34 mouse cellular contexts compared by ENCODE assay signal in the genomic region with DNA sequence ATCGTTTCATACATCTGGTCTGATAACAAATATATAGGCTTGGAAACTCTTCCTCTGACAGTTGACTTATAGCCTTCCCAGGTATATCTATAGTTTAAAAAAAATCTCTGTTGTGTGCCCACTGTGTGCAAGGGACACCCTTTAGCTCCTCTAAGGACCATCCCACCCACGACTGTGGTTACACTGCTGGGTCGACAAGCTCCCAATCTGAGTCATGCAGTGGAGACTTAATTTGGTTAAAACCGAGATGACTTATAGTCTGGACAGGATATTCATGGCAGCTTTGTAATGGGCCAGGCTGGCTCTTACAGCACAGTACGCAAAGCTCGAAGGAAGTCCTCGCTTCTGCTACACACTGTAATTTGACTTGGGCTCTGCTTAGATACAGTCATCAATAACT.
"Had no signal": no experiment of that assay in that cellular context is flagged by ENCODE, and none has a peak within 500 bp of the region (broad histone marks: within the 10 kb centered on the region; RNA-seq: fewer than 3 reads in every experiment).

No protein-coding gene starts in this region.

- DNase-seq: heart, postnatal 10 days; heart, postnatal 14 days; heart, postnatal 36 days; heart, postnatal 4 days; kidney, adult 11 months; kidney, adult 18-20 months; kidney, adult 2 months; kidney, adult 8-10 months; kidney, adult 9 months; kidney, postnatal 10 days; kidney, postnatal 14 days; kidney, postnatal 25 days; kidney, postnatal 36 days; kidney, postnatal 4 days; layer of hippocampus, adult 9-11 months; layer of hippocampus, postnatal 36 days had no signal

- H3K36me3 ChIP-seq: heart, embryonic 10.5 days; heart, embryonic 12.5 days; heart, embryonic 13.5 days; heart, embryonic 15.5 days; hindbrain, embryonic 10.5 days; hindbrain, embryonic 12.5 days; hindbrain, embryonic 13.5 days; hindbrain, embryonic 15.5 days; intestine, embryonic 15.5 days; kidney, embryonic 15.5 days had no signal

- H3K9me3 ChIP-seq: heart, embryonic 10.5 days; heart, embryonic 12.5 days; heart, embryonic 13.5 days; heart, embryonic 15.5 days; hindbrain, embryonic 10.5 days; hindbrain, embryonic 12.5 days; hindbrain, embryonic 13.5 days; hindbrain, embryonic 15.5 days; intestine, embryonic 15.5 days; kidney, embryonic 15.5 days had no signal

- H3K4me3 ChIP-seq: heart, embryonic 10.5 days; heart, embryonic 12.5 days; heart, embryonic 13.5 days; heart, embryonic 15.5 days; hindbrain, embryonic 10.5 days; hindbrain, embryonic 12.5 days; hindbrain, embryonic 13.5 days; hindbrain, embryonic 15.5 days; intestine, embryonic 15.5 days; kidney, embryonic 15.5 days; layer of hippocampus, adult 2 months had no signal

- H3K4me1 ChIP-seq: intestine, embryonic 15.5 days; kidney, embryonic 15.5 days had no signal

- H3K27ac ChIP-seq: heart, embryonic 10.5 days; heart, embryonic 13.5 days; heart, embryonic 15.5 days; hindbrain, embryonic 10.5 days; hindbrain, embryonic 12.5 days; hindbrain, embryonic 13.5 days; hindbrain, embryonic 14.5 days; hindbrain, embryonic 15.5 days; hindbrain, postnatal 0 days; intestine, embryonic 15.5 days; kidney, embryonic 15.5 days; kidney, postnatal 0 days; layer of hippocampus, adult 2 months had no signal

- H3K27me3 ChIP-seq: heart, embryonic 15.5 days; hindbrain, embryonic 12.5 days; hindbrain, embryonic 15.5 days; intestine, embryonic 15.5 days had no signal

- ATAC-seq: hindbrain, embryonic 16.5 days; hindbrain, postnatal 0 days; inflammation-experienced regulatory T-cells, adult 6 months; intestine, embryonic 15.5 days; intestine, embryonic 16.5 days had no signal

- H3K4me2 ChIP-seq: heart, embryonic 11.5 days; heart, embryonic 12.5 days; heart, embryonic 13.5 days; heart, embryonic 15.5 days; hindbrain, embryonic 12.5 days; hindbrain, embryonic 13.5 days; hindbrain, embryonic 14.5 days; hindbrain, embryonic 15.5 days; intestine, embryonic 15.5 days; kidney, embryonic 15.5 days had no signal

- H3K9ac ChIP-seq: heart, embryonic 12.5 days; heart, embryonic 13.5 days; heart, embryonic 15.5 days; hindbrain, embryonic 12.5 days; hindbrain, embryonic 13.5 days; hindbrain, embryonic 14.5 days; hindbrain, embryonic 15.5 days; intestine, embryonic 15.5 days; kidney, embryonic 15.5 days had no signal
